ENCODE assay signal across 9 mouse cellular contexts in genomic region chr17:10001071-10001591, GRCm38 (mm10).
A peak's percentile ranks its signal among the peaks of the same experiment; 100 is the strongest.
DNase-seq lines count a peak whose midpoint lies in the region; ATAC-seq and TF ChIP-seq lines count a peak whose summit lies in the region.
"Had no signal": no experiment of that assay in that cellular context is flagged by ENCODE, and none has a peak within 500 bp of the region (broad histone marks: within the 10 kb centered on the region; RNA-seq: fewer than 3 reads in every experiment).

No protein-coding gene starts in this region.

- intact Hi-C loops in left cerebral cortex, postnatal 10 days (cut with DNase I), result no loop called here
- intact Hi-C loops in gastrocnemius, adult 2 months (cut with DNase I), result no loop called here

- H3K27me3 ChIP-seq in kidney, embryonic 16.5 days (ENCODE audit: insufficient read depth, low read length), result no peaks in the 10 kb centered on the region
- no peaks in the 10 kb centered on the region for H3K27me3 ChIP-seq in forebrain, embryonic 15.5 days
- H3K27me3 ChIP-seq: stomach, embryonic 15.5 days had no signal

- DNase-seq in left cerebral cortex, postnatal 10 days (ENCODE audit: extremely low spot score in 1 of 2, low spot score in 2 of 2), result peak; percentile 12 to 30
- no peak for DNase-seq in left cerebral cortex, adult 11 months (ENCODE audit: low spot score)
- DNase-seq in gastrocnemius, adult 2 months, result peak; percentile 75
- DNase-seq in ovary, postnatal 10 days (ENCODE audit: low spot score), result peak; percentile 1
- no peak for DNase-seq in cerebellum, adult 9-10 months

- no peak for TF ChIP-seq CTCF in gastrocnemius, adult 2 months (IDR thresholded peaks at IDR 0.05)

- no peak overlapping the region for H3K4me2 ChIP-seq in kidney, embryonic 16.5 days (replicated peaks; ENCODE audit: low read depth, low read length)
- no peak overlapping the region for H3K4me2 ChIP-seq in forebrain, embryonic 15.5 days (replicated peaks)
- H3K4me2 ChIP-seq: stomach, embryonic 15.5 days had no signal

- no peaks in the 10 kb centered on the region for H3K36me3 ChIP-seq in kidney, embryonic 16.5 days (ENCODE audit: insufficient read depth, low read length)
- H3K36me3 ChIP-seq in forebrain, embryonic 15.5 days, result no peaks in the 10 kb centered on the region
- H3K36me3 ChIP-seq: stomach, embryonic 15.5 days had no signal

- ATAC-seq in kidney, embryonic 16.5 days (ENCODE audit: low FRiP score, low TSS enrichment), result 0 out of 2 replicates have a peak, but pooled peaks have one; percentile 51
- no peak for ATAC-seq in forebrain, embryonic 15.5 days (replicated peaks)
- ATAC-seq in inflammation-experienced regulatory T-cells, adult 6 months, result no peak

- H3K4me3 ChIP-seq in gastrocnemius, adult 2 months, result no peak overlapping the region
- no peak overlapping the region for H3K4me3 ChIP-seq in kidney, embryonic 16.5 days (ENCODE audit: low read length)
- no peak overlapping the region for H3K4me3 ChIP-seq in forebrain, embryonic 15.5 days
- H3K4me3 ChIP-seq: stomach, embryonic 15.5 days had no signal

- H3K4me1 ChIP-seq in kidney, embryonic 16.5 days (ENCODE audit: insufficient read depth, low read length), result peaks cover 7% of the 10 kb centered on the region
- no peaks in the 10 kb centered on the region for H3K4me1 ChIP-seq in forebrain, embryonic 15.5 days
- H3K4me1 ChIP-seq: stomach, embryonic 15.5 days had no signal

- no peak overlapping the region for H3K9ac ChIP-seq in kidney, embryonic 16.5 days (replicated peaks; ENCODE audit: low read length)
- no peak overlapping the region for H3K9ac ChIP-seq in forebrain, embryonic 15.5 days (replicated peaks)
- H3K9ac ChIP-seq: stomach, embryonic 15.5 days had no signal

- H3K27ac ChIP-seq in gastrocnemius, adult 2 months, result peak overlapping the region; percentile 83
- no peak overlapping the region for H3K27ac ChIP-seq in kidney, embryonic 16.5 days (ENCODE audit: low read length)
- no peak overlapping the region for H3K27ac ChIP-seq in forebrain, embryonic 15.5 days (replicated peaks)
- H3K27ac ChIP-seq: stomach, embryonic 15.5 days had no signal

- no peaks in the 10 kb centered on the region for H3K9me3 ChIP-seq in kidney, embryonic 16.5 days (ENCODE audit: low read length)
- H3K9me3 ChIP-seq in forebrain, embryonic 15.5 days, result no peaks in the 10 kb centered on the region
- H3K9me3 ChIP-seq: stomach, embryonic 15.5 days had no signal

- WGBS in kidney, embryonic 16.5 days, result 51% methylated on average over 7 of the region's 7 CpGs
- WGBS in forebrain, embryonic 15.5 days, result 84% methylated on average over 7 of the region's 7 CpGs

Comparison
In these comparisons a context has a peak if more than half of its experiments do, and no peak if none do; other contexts are left out.
1. DNase-seq: peak in left cerebral cortex, postnatal 10 days (2 of 2), gastrocnemius, adult 2 months (single experiment) and ovary, postnatal 10 days (single experiment); none in left cerebral cortex, adult 11 months (single experiment) and cerebellum, adult 9-10 months (single experiment).